Mouse (Mus musculus) frontal cortex, postnatal 36 days (tissue): ENCODE results near the gene E030018B13Rik.
A peak's percentile ranks its signal among the peaks of the same experiment; 100 is the strongest.

Experiments used
- DNase-seq, 2 experiments: peaks; one replicate each; pipeline ENCODE4 v3.0.0; 2022; ENCODE audit warnings: low spot score in 2 of 2

Gene E030018B13Rik

GRCm38 (mm10) chr7:63914891-63915290 lies 1.8 kb upstream of the E030018B13Rik start:
- DNase-seq, result no peak

- peak in 1 of 2 experiments; percentile 54 for DNase-seq
Observed at GRCm38 (mm10) chr7:63917693-63918092, 1.0 kb downstream of the E030018B13Rik start.

- no peak for DNase-seq
Observed at GRCm38 (mm10) chr7:63918771-63919768, 2.4 kb downstream of the E030018B13Rik start.

GRCm38 (mm10) chr7:63921909-63922562 lies 5.4 kb downstream of the E030018B13Rik start:
- DNase-seq, result no peak

GRCm38 (mm10) chr7:63922571-63922970 lies 5.9 kb downstream of the E030018B13Rik start:
- DNase-seq, result no peak

GRCm38 (mm10) chr7:63922975-63923374 lies 6.3 kb downstream of the E030018B13Rik start:
- no peak for DNase-seq

GRCm38 (mm10) chr7:63924151-63924550 lies 7.5 kb downstream of the E030018B13Rik start:
- peak in 1 of 2 experiments; percentile 2 for DNase-seq

GRCm38 (mm10) chr7:63924747-63925412 lies 8.2 kb downstream of the E030018B13Rik start:
- DNase-seq, result peak; percentile 87 to 90

- peak; percentile 78 to 84 for DNase-seq
Observed at GRCm38 (mm10) chr7:63925413-63926360, 9.0 kb downstream of the E030018B13Rik start.

- peak in 1 of 2 experiments; percentile 1 for DNase-seq
Observed at GRCm38 (mm10) chr7:63926492-63926891, 9.8 kb downstream of the E030018B13Rik start.

- no peak for DNase-seq
Observed at GRCm38 (mm10) chr7:63927121-63927520, 10.5 kb downstream of the E030018B13Rik start.

- peak in 1 of 2 experiments; percentile 3 for DNase-seq
Observed at GRCm38 (mm10) chr7:63929080-63929479, 12.4 kb downstream of the E030018B13Rik start.

- DNase-seq, result no peak
Observed at GRCm38 (mm10) chr7:63930132-63930531, 13.5 kb downstream of the E030018B13Rik start.

GRCm38 (mm10) chr7:63930766-63931165 lies 14.1 kb downstream of the E030018B13Rik start:
- no peak for DNase-seq

GRCm38 (mm10) chr7:63932461-63932860 lies 15.8 kb downstream of the E030018B13Rik start:
- no peak for DNase-seq

GRCm38 (mm10) chr7:63933905-63934304 lies 17.2 kb downstream of the E030018B13Rik start:
- DNase-seq, result no peak

- DNase-seq, result no peak
Observed at GRCm38 (mm10) chr7:63934530-63934929, 17.9 kb downstream of the E030018B13Rik start.

GRCm38 (mm10) chr7:63935809-63936187 lies 19.1 kb downstream of the E030018B13Rik start:
- no peak for DNase-seq

GRCm38 (mm10) chr7:63936188-63936985 lies 19.7 kb downstream of the E030018B13Rik start:
- DNase-seq, result peak; percentile 78 to 84

GRCm38 (mm10) chr7:63936986-63937235 lies 20.3 kb downstream of the E030018B13Rik start:
- DNase-seq, result no peak
